Mouse (Mus musculus) embryo, embryonic 10.5 days (tissue): ENCODE measurements at regions not wholly inside any gene's neighbourhood (a gene's known extent, or its start where the extent isn't known, plus 50 kb on each side); places are given as distances from the start of the nearest gene placed in this dataset.

Experiments
- DNase-seq: peaks from one replicate; pipeline ENCODE4 v3.0.0-alpha.2; 2015; ENCODE audit warnings: low spot score

DNA sequence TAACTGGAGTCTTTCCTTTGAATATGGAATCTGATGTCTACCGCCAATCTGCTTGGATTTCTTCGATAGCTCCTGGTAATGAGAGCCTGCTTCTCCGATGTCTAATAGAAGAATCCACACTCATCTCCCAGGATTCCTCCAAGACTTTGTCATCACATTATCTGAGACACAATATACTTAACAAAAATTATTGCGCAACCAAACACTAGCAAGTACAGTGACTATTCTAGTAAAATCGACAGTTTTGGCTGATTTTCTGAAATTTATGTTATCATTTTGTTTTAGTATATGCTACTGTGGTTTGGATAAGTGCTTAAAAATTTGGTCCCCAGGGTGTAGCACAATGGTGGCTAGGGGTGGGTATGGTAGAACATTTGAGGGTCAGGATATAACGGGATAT, 266.5 kb downstream of the Gm5447 start:
- DNase-seq = no peak

DNA sequence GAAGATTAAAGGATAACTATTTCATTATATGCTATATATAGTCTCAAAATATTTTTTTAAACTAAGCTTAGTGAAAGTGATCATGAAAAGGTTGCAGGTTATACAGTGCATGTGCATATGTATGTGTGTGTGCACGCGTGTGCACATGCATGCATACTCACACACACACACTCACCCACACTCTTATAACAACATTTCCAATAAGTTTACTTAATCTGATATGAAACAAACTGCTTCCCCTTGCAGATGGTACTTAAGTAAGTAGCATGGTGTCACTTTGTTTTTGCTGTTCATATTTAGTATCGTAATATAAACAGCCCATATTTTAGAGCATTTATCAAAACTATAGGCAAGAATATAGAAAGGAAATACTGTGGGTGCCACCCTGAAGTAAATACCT, 275.0 kb downstream of the Gm5447 start:
- no peak for DNase-seq

DNA sequence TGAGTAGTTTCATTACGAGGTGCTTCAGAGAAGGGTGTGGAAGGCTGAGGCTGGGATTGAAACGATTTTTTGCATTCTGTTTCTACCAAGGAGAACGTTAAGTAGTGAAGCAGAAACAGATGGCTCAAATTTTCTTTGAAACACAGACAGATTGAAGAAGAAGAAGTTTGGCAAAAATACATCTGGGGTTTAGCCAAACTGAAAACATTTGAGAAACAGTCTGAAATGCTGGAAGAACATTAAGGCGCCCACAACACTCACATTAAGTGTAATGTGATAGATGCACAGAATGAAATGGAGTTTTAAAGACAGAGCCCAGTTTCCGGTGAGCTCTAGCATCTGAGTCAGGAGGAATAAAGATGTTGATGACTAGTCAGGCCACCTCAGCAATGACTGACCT, 275.5 kb downstream of the Gm5447 start:
- DNase-seq = no peak

DNA sequence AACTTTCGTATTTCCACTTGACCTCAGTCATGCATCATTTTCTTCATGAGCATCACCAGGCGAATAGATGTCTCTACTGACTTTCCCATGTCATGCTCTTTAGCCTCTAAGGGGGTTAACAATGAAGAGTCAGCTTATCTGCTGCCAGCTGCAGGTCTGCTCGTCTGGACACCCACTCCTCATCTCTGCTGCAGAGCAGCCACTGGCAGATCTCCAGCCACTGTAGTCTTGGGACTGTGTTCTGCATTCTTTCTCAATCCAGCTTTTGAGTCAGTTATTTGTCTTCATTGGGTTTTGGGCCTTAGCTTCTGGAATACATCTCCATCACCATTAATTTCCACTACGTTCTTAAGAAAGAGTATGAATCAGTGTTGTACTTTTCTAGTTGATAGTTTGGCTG, 280.0 kb downstream of the Gm5447 start:
- DNase-seq = no peak

DNA sequence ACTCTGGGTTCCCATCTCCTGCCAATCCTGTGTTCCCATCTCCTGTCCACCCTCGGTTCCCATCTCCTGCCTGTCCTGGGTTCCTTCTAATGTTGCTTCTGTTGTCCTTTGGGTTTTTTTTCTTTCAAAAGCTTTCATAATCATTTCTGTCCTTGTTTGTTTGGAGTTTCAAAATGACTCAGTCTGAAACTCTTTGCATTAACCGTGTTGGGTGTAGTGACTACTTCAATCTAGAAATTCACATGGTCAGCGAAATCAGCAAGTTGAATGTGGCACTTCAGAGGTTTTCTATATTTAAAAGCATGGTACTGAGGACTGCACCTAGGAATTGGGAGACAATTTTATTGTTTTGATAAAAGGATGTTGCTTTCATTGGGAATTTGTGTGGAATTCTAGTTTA, 280.7 kb downstream of the Gm5447 start:
- no peak for DNase-seq

DNA sequence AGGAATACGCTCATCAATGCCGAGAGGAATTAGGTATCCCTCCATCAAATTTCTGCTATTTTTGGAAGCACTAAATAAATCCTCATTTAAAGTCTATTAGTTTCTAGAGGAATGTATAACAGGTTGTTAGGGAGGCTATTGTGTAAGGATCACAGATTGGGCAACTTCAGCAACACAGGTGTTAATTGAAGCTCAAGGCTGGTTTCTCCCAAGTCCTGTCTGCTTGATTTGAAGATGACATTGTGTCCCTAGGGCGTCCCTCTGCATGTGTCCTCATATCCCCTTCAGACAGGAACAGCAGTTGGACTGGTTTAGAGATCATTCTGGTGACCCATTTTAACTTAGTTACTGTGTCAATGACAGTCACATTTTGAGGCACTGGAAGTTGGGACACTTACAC, 281.5 kb downstream of the Gm5447 start:
- no peak for DNase-seq

DNA sequence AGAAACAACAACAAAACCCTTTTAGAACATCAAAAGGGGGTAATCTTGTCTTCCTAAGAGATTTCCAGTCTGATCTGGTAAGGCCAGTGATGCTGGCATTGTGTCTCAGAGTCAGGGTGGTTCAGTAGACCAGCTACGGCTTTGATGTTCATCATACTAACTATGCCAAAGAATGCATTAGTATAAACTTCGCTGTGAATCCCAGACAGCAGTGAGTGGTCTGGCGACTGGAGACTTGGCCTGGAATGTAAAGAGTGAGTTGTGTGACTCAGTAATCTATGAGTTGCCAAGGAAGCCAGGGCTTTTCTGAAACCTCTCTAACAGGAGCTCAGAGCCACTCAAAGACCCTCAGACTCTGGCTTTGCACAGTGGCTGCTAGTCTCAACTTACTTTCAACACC, 288.1 kb upstream of the Foxq1 start:
- DNase-seq = no peak

DNA sequence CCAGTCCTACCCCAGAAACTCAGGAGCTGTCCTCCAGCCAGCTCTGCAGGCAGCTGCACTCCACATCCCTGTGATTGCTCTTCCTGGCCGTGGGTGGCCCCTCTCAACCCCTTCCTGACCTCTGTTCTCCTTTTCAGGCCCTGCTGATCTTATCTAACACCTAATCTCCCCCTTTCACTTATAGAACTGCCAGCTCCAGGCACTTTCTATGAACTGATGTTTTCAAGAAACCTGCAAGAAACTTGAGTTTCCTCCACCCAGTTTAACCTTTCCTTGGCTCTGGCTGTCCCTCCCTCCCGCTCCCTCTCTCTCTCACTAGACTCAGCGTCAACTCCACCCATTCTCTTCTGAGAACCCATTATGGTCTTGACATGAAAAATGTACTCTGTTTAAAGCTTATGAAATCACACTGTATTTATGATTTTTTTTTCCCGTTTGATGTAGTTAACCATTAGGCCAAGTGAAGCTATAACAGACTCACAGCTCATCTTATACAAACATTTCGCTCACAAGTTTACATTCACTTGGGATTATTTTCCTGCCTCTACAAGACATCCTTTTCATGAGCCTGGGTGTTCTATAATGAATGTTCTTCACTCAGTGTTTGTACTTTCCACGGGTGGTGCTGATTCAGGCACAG, 279.8 kb upstream of the Foxq1 start:
- peak; percentile 27 for DNase-seq

DNA sequence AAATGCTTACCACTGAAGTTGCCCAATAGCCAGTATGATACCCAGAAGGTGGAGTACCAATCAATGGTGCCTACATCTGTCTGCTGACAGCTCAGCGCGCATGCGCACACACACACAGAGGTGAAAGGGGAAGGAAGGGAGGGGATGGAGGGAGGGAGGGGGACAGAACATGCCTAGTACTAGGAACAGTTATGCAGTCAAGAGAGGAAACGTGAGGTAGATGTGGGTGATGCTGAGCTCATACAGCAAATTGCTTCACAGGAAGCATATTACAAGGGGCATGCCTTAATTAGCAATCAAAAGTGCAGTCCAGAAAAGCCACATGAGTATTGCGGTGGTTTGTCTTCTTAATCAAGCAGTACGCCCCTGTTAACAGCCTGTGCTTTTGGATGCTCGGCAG, 265.3 kb upstream of the Foxq1 start:
- no peak for DNase-seq

DNA sequence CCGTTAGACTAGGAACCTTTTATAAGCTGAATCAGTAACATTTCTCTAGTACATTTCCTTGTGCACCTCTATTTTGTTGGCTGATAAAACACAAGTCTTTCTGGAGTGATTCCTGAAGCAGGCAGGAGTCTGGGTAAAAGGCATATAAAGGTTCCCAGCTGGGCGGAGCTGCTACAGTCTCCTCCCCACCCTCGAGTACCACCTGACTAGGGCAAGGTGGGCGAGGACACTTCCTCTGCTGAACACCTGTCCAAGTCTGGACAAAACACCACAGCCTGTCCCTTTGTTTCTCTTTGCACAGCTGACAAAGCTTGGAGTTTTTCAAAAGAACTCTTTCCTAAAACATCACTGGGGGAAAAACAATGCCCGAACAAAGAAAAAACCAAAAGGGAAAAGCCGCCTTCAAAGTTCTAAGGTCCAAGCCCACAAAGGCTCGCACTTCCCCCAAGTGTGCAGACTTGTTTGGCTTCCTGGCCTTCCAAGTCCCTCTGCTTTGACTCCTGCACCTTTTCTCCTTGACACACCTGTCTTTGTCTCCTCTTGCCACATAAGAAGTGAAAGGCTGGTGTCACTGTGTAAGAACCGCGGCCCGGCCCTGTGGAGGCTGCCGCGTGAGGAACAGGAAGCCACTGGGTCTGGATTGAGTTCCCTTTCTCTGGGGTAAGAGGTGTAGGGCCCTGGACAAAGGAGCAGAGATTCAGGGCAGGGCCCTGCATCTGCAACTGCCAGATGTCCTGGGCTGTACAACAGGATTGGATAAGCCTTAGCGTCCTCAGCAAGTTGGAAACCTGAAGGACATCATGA, 263.1 kb upstream of the Foxq1 start:
- no peak for DNase-seq

DNA sequence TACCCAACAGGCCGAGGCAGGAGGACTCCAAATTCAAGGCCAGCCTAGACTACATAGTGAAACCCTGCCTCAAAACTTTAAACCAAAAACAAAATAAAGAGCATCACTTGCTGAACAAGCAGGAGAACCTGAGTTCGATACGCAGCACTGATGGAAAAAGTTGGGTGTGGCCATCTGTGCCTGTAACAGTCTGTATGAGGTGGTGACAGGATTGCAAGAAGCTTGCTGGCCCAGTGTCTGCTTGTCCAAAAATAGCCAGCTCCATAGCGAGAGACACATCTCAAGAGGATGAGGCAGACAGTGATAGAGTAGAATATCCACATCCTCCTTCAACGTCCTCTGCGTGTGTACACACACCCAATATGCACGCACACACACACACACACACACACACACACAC, 261.9 kb upstream of the Foxq1 start:
- DNase-seq = no peak

DNA sequence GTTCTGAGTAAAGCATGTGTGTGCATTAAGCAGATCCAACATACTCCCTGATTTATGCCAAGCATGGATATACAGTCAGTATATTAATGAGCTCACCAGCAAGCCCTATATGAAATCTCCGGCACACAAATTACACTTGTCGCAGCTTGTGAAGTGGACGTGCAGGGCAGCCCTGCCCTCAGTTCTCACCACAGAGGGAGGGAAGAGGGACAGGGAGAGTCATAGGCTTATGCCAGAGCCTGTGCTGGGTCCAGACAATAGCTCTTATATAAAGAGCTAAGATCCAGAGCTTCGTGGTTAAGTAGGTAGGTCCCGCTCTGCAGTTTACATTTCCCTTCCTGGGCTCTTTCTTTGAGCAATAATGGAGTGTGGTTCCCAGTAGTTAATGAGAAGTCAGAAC, 252.7 kb upstream of the Foxq1 start:
- DNase-seq = no peak

DNA sequence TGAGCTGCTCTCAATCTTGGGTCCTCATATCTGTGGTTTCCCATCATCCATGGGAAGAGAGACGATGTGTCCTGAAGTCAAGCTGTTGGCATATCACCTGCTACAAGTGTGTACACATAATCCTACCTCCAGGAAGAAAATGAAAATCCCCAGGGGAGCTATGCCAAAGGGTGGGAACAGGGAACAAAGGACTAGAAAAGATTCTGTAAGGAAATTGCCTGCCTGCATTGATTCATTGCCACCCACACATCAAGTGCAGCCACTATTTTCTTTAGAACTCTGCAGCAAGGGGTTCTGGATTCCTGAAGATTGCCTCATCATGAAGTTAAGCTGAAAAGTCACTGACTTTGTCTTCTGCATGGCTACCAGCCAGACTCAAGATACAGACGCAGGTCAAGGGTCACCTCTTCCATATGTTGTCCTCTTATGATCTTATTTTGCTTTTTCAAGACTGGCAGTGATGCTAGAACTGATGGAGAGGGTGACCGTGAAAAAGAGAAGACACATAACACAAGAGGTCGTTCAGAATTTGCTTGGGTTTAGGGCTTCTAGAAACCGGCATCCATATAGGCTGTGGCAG, 251.6 kb upstream of the Foxq1 start:
- DNase-seq = no peak

DNA sequence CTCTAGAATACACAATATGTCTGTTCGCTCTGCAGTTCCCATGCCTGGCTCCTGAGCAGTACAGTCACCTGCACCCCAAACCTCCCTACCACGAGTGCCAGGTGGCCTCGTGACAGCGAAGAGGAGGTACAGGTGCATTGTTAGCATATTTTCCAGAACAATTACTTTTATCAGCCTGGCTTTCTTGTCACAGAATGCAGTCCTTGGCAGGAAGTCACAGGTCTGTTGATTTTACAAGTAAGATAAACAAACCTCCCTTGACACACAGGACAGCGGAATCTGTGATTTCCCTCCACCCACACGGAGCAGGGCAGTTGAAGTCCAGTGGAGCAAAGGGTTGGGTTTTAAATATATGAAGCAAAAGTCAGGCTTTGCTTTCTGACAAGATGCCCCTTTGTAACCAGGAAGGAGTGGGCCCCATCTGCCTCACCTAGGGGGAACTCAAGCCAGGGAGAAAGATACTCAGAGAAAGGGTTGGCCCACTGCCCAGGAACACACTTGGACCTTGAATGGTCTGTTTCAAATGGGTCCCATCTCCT, 246.8 kb upstream of the Foxq1 start:
- no peak for DNase-seq

DNA sequence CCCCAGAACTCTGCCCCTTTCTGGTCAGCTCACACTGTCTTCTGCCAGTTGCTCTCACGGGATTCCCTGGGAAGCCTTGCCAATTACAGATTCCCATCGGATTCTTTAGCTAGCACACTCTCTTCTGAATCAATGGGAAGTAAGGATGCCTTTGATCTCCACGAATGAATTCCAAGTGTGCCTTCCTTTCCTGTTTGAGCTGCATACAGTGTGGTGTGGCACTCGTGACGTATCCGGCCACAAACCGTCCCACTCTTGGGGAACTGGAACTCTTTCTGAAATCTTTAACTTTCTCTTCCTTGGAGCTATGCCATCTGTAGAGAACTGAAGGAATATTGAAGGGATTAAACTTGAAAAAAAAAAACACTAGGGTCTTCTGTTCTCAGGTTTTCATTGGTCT, 243.2 kb upstream of the Foxq1 start:
- DNase-seq = no peak

DNA sequence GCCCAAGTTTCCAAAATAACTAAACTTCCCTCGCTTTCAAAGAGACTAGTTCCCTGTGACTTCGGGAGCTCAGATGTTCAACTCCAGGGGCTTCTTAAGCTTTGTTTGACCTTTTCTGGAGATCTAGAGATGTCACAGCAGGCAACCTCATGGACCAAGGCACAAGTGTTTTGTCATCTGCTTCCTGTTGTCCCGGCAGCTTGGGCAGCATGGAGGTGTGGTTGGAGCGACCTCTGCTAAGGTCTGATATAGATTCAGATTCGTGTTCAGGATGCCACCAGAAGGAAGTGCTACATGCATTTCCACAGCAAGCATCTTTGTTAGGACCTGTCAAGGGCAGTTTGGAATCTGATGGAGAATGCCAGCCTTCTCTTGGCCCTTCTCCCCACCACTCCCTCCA, 242.1 kb upstream of the Foxq1 start:
- DNase-seq = no peak

DNA sequence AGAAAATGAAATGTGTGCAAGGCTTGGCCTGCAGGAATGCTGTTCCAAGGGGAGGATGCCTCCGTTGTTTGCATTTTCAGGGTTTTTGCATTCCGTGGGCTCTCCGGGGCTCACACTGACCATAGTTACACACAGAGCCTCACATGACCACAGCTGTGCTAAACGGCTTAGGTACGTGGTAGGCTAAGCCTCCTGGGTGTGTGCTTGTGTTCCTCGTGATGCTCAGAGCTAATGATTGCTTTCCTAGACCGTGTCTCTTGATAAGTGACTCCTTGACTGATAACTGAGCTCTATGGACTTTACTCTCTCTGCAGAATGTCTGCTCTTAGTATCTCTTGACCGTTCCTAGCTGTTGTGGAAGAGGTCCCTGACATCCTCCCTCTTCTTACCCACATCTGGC, 238.9 kb upstream of the Foxq1 start:
- DNase-seq = no peak

DNA sequence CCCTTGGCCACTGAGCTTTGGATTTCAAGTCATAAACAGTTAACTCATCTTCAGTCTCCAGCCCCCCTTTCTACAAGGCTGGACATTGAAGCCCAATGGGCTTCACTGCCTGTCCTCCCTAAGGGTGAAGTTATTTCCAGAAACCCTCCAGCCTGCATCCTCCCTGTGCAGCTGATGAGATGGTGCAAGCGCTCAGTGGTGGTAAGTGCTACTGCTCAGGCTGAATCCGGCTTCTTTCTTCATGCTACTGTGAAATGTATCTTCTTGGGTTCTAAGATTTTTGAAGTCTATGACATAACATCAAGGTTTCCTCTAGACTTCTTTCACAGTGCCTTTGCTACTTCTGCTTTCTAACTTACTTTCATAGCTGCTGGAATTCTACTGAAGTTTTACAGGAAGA, 237.9 kb upstream of the Foxq1 start:
- no peak for DNase-seq

DNA sequence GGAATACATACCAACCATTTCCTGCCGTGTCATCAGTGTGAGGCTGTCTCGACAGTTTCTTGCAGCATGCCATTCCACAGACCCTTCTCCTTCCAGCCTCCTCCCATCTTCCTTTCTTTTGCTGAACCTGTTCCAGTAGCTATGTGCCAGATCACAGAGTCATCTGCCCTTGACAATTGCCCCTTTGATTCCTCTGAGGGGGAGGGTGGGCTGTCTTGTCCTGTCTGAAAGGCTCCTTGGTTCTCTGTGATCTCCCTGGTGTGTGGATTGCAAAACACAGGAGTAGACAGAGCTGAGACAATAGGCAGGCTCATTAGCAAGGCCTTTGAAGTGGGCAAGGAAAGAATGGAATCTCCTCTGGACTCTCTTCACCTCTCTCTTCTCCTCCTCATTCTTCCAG, 234.5 kb upstream of the Foxq1 start:
- no peak for DNase-seq

DNA sequence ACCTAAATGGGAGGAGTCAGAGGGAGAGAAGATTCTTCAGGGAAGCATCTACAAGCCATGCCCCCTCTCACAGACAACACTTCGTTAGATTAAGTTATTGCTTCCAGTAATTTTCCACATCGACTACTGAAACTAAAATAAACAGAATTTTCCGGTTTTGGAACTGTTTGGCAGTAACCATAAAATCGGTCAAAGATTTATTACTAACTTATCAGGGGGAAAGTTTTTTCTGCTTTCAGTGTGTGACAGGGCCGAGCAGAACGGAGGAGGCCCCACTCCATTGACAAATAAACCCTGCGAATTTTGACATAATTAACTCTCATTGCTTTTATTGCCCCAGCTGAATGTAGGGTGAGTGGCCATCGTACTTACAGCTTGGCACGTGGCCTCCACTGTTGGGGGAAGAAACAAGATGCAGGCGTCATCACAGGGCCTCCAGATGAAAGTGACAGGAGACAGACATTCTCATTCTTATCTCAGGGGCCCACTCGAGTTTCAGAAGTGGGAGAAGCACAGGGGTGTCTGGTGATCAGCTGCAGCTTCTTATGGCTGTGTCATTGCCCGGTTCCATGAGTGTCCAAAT, 229.6 kb upstream of the Foxq1 start:
- no peak for DNase-seq

DNA sequence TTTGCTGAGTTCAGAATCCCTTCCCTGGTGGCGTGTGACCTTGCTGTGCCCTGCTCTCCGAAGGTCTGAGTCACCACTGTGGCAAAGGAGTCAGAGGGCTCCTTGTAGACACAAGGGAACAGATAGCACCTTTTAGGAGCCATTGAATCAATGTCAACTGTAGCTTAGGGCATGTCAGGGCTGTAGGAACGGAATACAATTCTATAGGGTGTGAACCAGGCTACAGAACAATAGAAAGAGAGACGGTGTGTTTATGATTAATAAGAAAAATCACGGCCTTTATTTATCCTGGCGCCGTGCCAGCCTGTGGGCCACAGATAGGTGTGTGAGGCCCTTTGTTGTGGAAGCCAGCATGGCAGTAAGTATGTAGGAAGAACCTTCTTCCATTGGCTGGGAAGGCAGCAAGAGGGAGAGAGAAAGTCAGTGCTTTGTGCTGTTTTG, 228.4 kb upstream of the Foxq1 start:
- no peak for DNase-seq

DNA sequence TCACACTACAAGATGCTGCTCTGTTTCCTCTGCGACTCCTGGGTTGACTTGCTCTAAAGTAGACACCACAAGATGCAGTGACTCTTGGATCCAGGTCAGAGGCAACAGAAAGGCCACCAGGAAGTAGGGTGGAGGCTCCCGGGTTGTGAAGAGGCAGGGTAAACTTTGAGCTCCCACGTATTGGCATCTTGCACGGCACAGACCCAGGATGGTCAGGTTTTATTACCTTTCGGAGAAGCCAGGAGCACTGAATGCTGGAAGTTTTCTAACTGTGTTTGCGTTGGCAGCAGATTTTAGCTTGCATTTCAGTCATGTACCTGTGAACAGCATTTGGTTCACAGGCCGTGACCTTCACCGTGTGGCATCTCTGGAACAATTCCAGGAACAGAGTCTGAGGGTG, 227.2 kb upstream of the Foxq1 start:
- DNase-seq = no peak

DNA sequence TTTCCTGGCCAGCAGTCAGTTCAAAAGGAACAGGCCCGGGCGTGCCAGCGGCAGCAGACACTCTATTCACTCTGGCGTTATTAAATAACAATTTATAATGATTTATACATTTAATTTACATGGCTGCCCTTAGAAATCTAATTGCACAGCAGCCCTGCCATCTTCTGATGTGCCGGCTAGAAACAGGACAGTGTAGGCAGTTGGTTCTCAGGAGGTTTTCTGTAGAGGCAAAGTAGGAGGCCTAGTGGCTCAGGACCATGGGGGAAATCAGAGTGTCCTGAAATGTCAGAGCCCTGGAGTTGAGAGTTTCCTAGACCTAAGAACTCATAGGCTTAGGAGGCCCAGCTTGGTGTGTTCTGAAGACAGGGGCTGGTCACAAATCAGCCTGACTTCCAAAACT, 225.2 kb upstream of the Foxq1 start:
- no peak for DNase-seq
